Mouse (Mus musculus): ENCODE measurements around the gene Tunar. TPM values are rescaled to one million over a fixed set of nuclear protein-coding genes. Genes with fewer than 3 reads are reported as not detected.

Gene Tunar
- 16.6 and 16.9 TPM in 2 replicates for total RNA-seq (2014; rRNA removed)
- polyA plus RNA-seq (2015; fragmentation: Nextera tagmentation; extraction: Ambion mirVana), result 6.7 and 12.0 TPM in 2 replicates

- ATAC-seq (no peak), DNase-seq (no peak)
- H3K27ac ChIP-seq (ENCODE audit: low read depth, low read length), result no peak within 1 kb of the TSS
- H3K36me3 ChIP-seq (ENCODE audit: insufficient read depth), result no peaks in the 10 kb centered on the region
- 0 out of 2 replicates have a peak, but pooled peaks cover 4% of the 10 kb centered on the region for H3K4me1 ChIP-seq (ENCODE audit: insufficient read depth)
- no peaks in the 10 kb centered on the region for H3K27me3 ChIP-seq (ENCODE audit: insufficient read depth, low read length)
- no peak within 1 kb of the TSS for H3K9ac ChIP-seq
- H3K9me3 ChIP-seq (ENCODE audit: low read length), result no peaks in the 10 kb centered on the region
- WGBS, result 86% methylated on average over 2 of the region's 2 CpGs
- no peak within 1 kb of the TSS for H3K4me2 ChIP-seq (ENCODE audit: low read depth)
- H3K4me3 ChIP-seq (ENCODE audit: low read depth, low read length), result no peak within 1 kb of the TSS
- TF ChIP-seq CTCF (IDR thresholded peaks at IDR 0.05; ENCODE audit: low read depth), result no peak
These were observed at the start of gene Tunar for GRCm38 (mm10) chr12:105333570-105333969. Tunar (plus strand) TSS chr12:105333870.

GRCm38 (mm10) chr12:105312571-105313035, 21.1 kb upstream of the Tunar start:
- Histone ChIP-seq H3K4me2 (ENCODE audit: low read depth) (no peak overlapping the region), H3K4me1 (ENCODE audit: insufficient read depth) (no peaks in the 10 kb centered on the region), H3K4me3 (ENCODE audit: low read depth, low read length) (no peak overlapping the region), H3K9ac (no peak overlapping the region), H3K36me3 (ENCODE audit: insufficient read depth) (no peaks in the 10 kb centered on the region), H3K9me3 (ENCODE audit: low read length) (no peaks in the 10 kb centered on the region), H3K27me3 (ENCODE audit: insufficient read depth, low read length) (no peaks in the 10 kb centered on the region), H3K27ac (ENCODE audit: low read depth, low read length) (no peak overlapping the region)
- DNase-seq (peak; percentile 52), ATAC-seq (peak; percentile 61)
- no peak for TF ChIP-seq CTCF (IDR thresholded peaks at IDR 0.05; ENCODE audit: low read depth)
- 66% methylated on average over 5 of the region's 5 CpGs for WGBS

GRCm38 (mm10) chr12:105314328-105314727, 19.3 kb upstream of the Tunar start:
- Histone ChIP-seq H3K4me1 (ENCODE audit: insufficient read depth) (no peaks in the 10 kb centered on the region), H3K4me3 (ENCODE audit: low read depth, low read length) (no peak overlapping the region), H3K4me2 (ENCODE audit: low read depth) (no peak overlapping the region), H3K27me3 (ENCODE audit: insufficient read depth, low read length) (no peaks in the 10 kb centered on the region), H3K36me3 (ENCODE audit: insufficient read depth) (no peaks in the 10 kb centered on the region), H3K27ac (ENCODE audit: low read depth, low read length) (no peak overlapping the region), H3K9me3 (ENCODE audit: low read length) (no peaks in the 10 kb centered on the region), H3K9ac (no peak overlapping the region)
- TF ChIP-seq CTCF (IDR thresholded peaks at IDR 0.05; ENCODE audit: low read depth), result no peak
- 83% methylated on average over 1 of the region's 1 CpGs for WGBS
- ATAC-seq (no peak), DNase-seq (no peak)

GRCm38 (mm10) chr12:105322160-105322559, 11.5 kb upstream of the Tunar start:
- Histone ChIP-seq H3K27me3 (ENCODE audit: insufficient read depth, low read length) (no peaks in the 10 kb centered on the region), H3K4me2 (ENCODE audit: low read depth) (no peak overlapping the region), H3K9me3 (ENCODE audit: low read length) (no peaks in the 10 kb centered on the region), H3K9ac (no peak overlapping the region), H3K27ac (ENCODE audit: low read depth, low read length) (no peak overlapping the region), H3K4me3 (ENCODE audit: low read depth, low read length) (no peak overlapping the region), H3K36me3 (ENCODE audit: insufficient read depth) (no peaks in the 10 kb centered on the region), H3K4me1 (ENCODE audit: insufficient read depth) (no peaks in the 10 kb centered on the region)
- ATAC-seq (no peak), DNase-seq (no peak)
- no peak for TF ChIP-seq CTCF (IDR thresholded peaks at IDR 0.05; ENCODE audit: low read depth)
- 27% methylated on average over 6 of the region's 6 CpGs for WGBS

- DNase-seq, result peak; percentile 22
- H3K4me1 ChIP-seq (ENCODE audit: insufficient read depth), result no peaks in the 10 kb centered on the region
- WGBS, result 65% methylated on average over 5 of the region's 5 CpGs
- H3K27ac ChIP-seq (ENCODE audit: low read depth, low read length), result no peak overlapping the region
- no peak for ATAC-seq
- no peak overlapping the region for H3K4me3 ChIP-seq (ENCODE audit: low read depth, low read length)
- H3K36me3 ChIP-seq (ENCODE audit: insufficient read depth), result no peaks in the 10 kb centered on the region
- H3K9me3 ChIP-seq (ENCODE audit: low read length), result no peaks in the 10 kb centered on the region
- H3K4me2 ChIP-seq (ENCODE audit: low read depth), result no peak overlapping the region
- no peak overlapping the region for H3K9ac ChIP-seq
- H3K27me3 ChIP-seq (ENCODE audit: insufficient read depth, low read length), result no peaks in the 10 kb centered on the region
- no peak for TF ChIP-seq CTCF (IDR thresholded peaks at IDR 0.05; ENCODE audit: low read depth)
These were observed 6.6 kb upstream of the Tunar start for GRCm38 (mm10) chr12:105327051-105327450.

- Histone ChIP-seq H3K4me3 (ENCODE audit: low read depth, low read length) (no peak overlapping the region), H3K36me3 (ENCODE audit: insufficient read depth) (no peaks in the 10 kb centered on the region), H3K27ac (ENCODE audit: low read depth, low read length) (no peak overlapping the region), H3K9me3 (ENCODE audit: low read length) (no peaks in the 10 kb centered on the region), H3K9ac (no peak overlapping the region), H3K4me1 (ENCODE audit: insufficient read depth) (no peaks in the 10 kb centered on the region), H3K4me2 (ENCODE audit: low read depth) (no peak overlapping the region), H3K27me3 (ENCODE audit: insufficient read depth, low read length) (no peaks in the 10 kb centered on the region)
- DNase-seq (peak; percentile 88), ATAC-seq (peak; percentile 91)
- 41% methylated on average over 11 of the region's 11 CpGs for WGBS
- no peak for TF ChIP-seq CTCF (IDR thresholded peaks at IDR 0.05; ENCODE audit: low read depth)
These were observed 5.3 kb upstream of the Tunar start for GRCm38 (mm10) chr12:105328396-105328795.

GRCm38 (mm10) chr12:105336094-105336420, 2.4 kb downstream of the Tunar start:
- no peak for TF ChIP-seq CTCF (IDR thresholded peaks at IDR 0.05; ENCODE audit: low read depth)
- DNase-seq, result no peak
- Histone ChIP-seq H3K27ac (ENCODE audit: low read depth, low read length) (peak overlapping the region; percentile 76), H3K9ac (peak overlapping the region; percentile 66), H3K27me3 (ENCODE audit: insufficient read depth, low read length) (no peaks in the 10 kb centered on the region), H3K4me1 (ENCODE audit: insufficient read depth) (0 out of 2 replicates have a peak, but pooled peaks cover 4% of the 10 kb centered on the region), H3K9me3 (ENCODE audit: low read length) (no peaks in the 10 kb centered on the region), H3K4me2 (ENCODE audit: low read depth) (peak overlapping the region; percentile 87), H3K36me3 (ENCODE audit: insufficient read depth) (no peaks in the 10 kb centered on the region), H3K4me3 (ENCODE audit: low read depth, low read length) (peak overlapping the region; percentile 77)
- 12% methylated on average over 8 of the region's 8 CpGs for WGBS
- no peak for ATAC-seq
